Mouse (Mus musculus) embryonic fibroblast, embryonic 13.5 days (primary cell): ENCODE measurements around the gene Bcdin3d. TPM values are rescaled to one million over a fixed set of nuclear protein-coding genes. Genes with fewer than 3 reads are reported as not detected.

Experiments
- H3K27ac ChIP-seq: 2 replicates; pipeline ENCODE4 v1.5.1; 2012; ENCODE audit warnings: low read length, control low read depth, inconsistent platforms; ENCODE audit not compliant: insufficient read depth
- H3K4me1 ChIP-seq: 2 replicates; pipeline ENCODE4 v1.6.1; 2011; ENCODE audit warnings: low read length; ENCODE audit not compliant: control insufficient read depth, insufficient read depth
- H3K4me3 ChIP-seq: 2 replicates; pipeline ENCODE4 v1.5.1; 2011; ENCODE audit warnings: mild to moderate bottlenecking, control low read depth, low read length; ENCODE audit not compliant: insufficient read depth
- CTCF ChIP-seq: IDR thresholded peaks from 2 replicates; pipeline ENCODE4 v1.5.1; 2011; ENCODE audit warnings: mild to moderate bottlenecking, control low read depth, low read length, moderate library complexity, borderline replicate concordance; ENCODE audit not compliant: insufficient read depth
- POLR2A ChIP-seq: IDR thresholded peaks from 2 replicates; pipeline ENCODE4 v1.6.1; 2011; ENCODE audit warnings: low read depth, mild to moderate bottlenecking, control low read depth, low read length, moderate library complexity
- polyA plus RNA-seq: library from polyadenylated mRNA; stranded (reverse); fragments of >200 nt; gene quantifications from 2 replicates; pipeline ENCODE4 v1.2.4, GENCODE M21; 2011; ENCODE audit warnings: low read depth; ENCODE audit not compliant: missing spikeins, insufficient read length

The Bcdin3d gene
- polyA plus RNA-seq, 1 experiment, result 5.8 TPM

DNA sequence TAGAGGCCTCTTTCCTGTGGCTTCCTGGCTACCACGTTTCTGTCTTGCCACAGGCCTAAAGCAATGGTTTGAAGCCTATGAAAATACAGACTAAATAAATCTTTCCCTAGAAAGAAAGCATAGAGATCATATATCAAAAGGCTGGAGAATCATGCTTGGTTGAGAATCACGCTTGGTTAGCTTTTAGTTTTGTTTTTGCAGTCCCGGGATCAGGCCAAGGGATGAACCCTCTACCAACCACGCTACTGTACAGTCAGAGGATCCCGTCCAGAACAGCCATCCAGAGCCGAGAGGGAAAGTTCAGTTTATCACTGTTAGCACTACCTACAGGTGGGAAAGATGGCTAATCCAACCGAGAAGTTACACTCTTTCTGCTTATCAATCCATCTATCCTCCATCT lies 32.2 kb downstream of the Bcdin3d start:
- TF ChIP-seq CTCF, result no peak
- no peak for TF ChIP-seq POLR2A
- H3K27ac ChIP-seq, result no peak overlapping the region
- H3K4me1 ChIP-seq, result peaks cover 13% of the 10 kb centered on the region
- H3K4me3 ChIP-seq, result no peak overlapping the region

GRCm38 (mm10) chr15:99440816-99441457 lies 33.6 kb downstream of the Bcdin3d start:
- TF ChIP-seq CTCF (no peak), POLR2A (no peak)
- Histone ChIP-seq H3K4me1 (peaks cover 13% of the 10 kb centered on the region), H3K4me3 (no peak overlapping the region), H3K27ac (no peak overlapping the region)

DNA sequence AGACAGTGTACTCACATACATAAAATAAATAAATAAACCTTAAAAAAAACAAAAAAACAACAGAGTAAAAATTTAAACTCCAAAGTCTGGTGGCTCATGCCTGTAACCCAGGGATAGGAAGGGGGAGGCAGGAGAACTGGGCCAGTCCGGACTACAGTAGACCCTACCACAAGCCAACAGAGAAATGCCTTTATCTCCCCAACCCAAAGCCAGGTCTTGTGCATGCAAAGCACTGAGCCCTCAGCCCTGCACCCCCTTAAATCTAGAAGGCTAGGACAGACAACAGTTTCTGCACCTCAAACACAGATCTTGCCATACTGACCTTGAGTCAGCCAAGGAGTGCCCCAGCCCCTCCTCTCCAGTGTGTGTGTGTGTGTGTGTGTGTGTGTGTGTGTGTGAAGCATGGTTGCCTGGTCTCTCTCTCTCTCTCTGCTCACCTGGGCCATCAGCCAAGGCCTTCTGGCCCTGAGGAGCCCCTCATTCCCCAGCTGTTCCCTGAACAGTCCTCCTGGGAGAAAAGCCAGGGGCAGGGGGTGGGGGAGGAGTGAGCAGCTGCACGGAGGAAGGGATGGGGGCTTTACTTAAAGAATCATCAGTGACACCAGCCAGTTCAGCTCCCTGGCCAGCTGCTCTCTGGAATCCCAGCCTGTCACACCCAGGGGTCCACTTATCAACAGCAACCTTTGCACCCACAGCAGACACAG lies 34.3 kb downstream of the Bcdin3d start:
- H3K4me1 ChIP-seq, result peaks cover 13% of the 10 kb centered on the region

GRCm38 (mm10) chr15:99438966-99439698 lies 35.4 kb downstream of the Bcdin3d start:
- Histone ChIP-seq H3K4me1 (peaks cover 13% of the 10 kb centered on the region), H3K27ac (peak overlapping the region; percentile 3), H3K4me3 (no peak overlapping the region)
- TF ChIP-seq POLR2A (no peak), CTCF (no peak)

More for the DNA sequence above, 34.3 kb downstream of the Bcdin3d start:
- Histone ChIP-seq H3K4me3 (no peak overlapping the region), H3K27ac (no peak overlapping the region)
- TF ChIP-seq POLR2A (no peak), CTCF (no peak)

DNA sequence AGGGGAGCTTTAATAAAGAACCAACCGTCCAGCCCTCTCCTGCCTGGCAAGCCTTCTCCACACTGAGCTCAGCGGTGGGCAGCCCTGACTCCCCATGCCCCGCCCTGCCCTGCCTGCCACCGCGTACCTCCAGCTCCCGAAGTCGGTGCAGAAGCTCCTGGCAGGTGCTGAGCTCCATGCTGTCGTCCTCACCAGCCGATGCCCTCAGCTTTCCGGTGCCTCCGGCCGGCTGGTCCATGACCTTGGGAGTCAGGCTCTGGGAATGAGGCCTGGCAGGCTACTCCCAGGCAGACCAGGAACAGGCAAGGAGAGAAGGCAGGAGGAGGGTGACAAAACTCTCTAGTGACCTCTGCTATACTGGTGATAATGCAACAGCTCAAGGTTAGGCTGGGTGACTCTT lies 40.6 kb downstream of the Bcdin3d start:
- Histone ChIP-seq H3K4me3 (no peak overlapping the region), H3K27ac (no peak overlapping the region), H3K4me1 (peaks cover 5% of the 10 kb centered on the region)
- TF ChIP-seq POLR2A (no peak), CTCF (no peak)

GRCm38 (mm10) chr15:99433081-99433718 lies 41.3 kb downstream of the Bcdin3d start:
- Histone ChIP-seq H3K4me3 (no peak overlapping the region), H3K27ac (no peak overlapping the region), H3K4me1 (peaks cover 2% of the 10 kb centered on the region; the same call in 1 of the 2 replicates)
- TF ChIP-seq CTCF, result no peak
- TF ChIP-seq POLR2A, result no peak

- no peak overlapping the region for H3K4me3 ChIP-seq
- TF ChIP-seq POLR2A (no peak), CTCF (no peak)
- H3K4me1 ChIP-seq, result no peaks in the 10 kb centered on the region; the same call in 1 of the 2 replicates
- H3K27ac ChIP-seq, result no peak overlapping the region
Measured at GRCm38 (mm10) chr15:99431967-99432366, 42.6 kb downstream of the Bcdin3d start.

- Histone ChIP-seq H3K4me1 (no peaks in the 10 kb centered on the region; the same call in 1 of the 2 replicates), H3K4me3 (no peak overlapping the region), H3K27ac (no peak overlapping the region)
- no peak for TF ChIP-seq CTCF
- no peak for TF ChIP-seq POLR2A
Measured at GRCm38 (mm10) chr15:99431504-99431903, 43.0 kb downstream of the Bcdin3d start.

DNA sequence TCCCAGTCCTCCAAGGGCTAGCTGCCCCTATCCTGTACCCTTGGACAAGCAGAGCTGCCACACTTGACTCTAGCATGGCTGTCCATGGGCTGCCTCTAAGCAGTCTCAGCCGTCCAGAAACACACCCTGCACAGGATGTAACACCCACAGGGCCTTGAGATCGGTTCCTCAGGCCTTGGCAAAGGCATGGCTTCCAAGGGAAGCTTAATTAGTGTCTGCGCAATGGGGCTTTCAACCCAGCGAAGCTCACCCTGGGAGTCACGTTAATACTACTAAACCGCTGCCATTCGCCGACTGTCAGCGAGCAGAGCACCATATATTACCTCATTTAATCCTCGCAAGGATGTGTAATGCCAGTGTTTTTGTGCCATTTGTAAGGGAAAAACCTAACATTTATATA lies 43.5 kb downstream of the Bcdin3d start:
- Histone ChIP-seq H3K27ac (no peak overlapping the region), H3K4me3 (no peak overlapping the region), H3K4me1 (no peaks in the 10 kb centered on the region; the same call in 1 of the 2 replicates)
- TF ChIP-seq CTCF (no peak), POLR2A (no peak)

DNA sequence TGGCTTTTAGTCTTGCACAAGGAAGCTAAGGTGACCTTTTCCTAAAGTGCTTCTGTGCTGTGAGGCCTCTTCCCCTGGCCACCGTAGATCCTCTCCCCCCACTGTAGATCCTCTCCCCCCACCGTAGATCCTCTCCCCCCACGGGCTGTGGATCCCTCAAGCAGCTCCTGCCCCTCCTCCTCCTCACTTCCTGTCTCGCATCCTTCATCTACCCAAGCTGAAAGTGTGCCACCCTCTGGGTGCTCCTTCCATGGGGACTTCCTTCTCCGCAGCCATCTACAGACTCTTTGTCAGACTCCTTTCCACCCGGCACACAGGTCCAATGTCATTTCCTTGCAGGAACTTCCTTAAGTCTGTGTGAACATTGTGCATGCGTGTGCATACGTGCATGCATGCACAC lies 44.1 kb downstream of the Bcdin3d start:
- H3K4me1 ChIP-seq, result no peaks in the 10 kb centered on the region; the same call in 1 of the 2 replicates
- no peak overlapping the region for H3K4me3 ChIP-seq
- TF ChIP-seq POLR2A (no peak), CTCF (no peak)
- no peak overlapping the region for H3K27ac ChIP-seq
